Mouse (Mus musculus): ENCODE measurements around the gene Zfp668.

Gene Zfp668

DNA sequence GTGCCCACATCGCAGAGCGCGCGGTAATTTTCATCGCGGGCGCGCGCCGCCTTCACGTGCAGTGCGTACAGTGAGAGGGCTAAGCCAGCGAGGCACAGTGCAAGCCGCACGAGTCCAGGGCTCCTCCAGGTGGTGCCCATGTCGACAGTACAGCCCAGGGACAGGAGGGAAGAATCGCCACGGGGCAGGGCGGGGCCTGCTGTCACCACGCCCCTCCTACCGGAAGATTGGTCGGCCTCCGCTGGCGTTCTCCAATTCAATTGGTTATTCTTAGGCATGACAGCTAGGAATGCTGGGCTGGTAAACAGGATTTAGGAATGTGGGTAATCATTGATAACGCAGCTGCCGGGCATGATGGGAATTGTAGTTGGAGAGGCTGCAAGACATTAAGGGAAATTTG lies 18.8 kb upstream of the Zfp668 start, which contains the start of the genes Gm21974 and Vkorc1:
Gm21974 (minus strand) TSS at position 13 of the 400 bp plus-strand sequence.
Vkorc1 (minus strand) TSS at position 176 of the 400 bp plus-strand sequence.
- DNase-seq (ENCODE audit: extremely low spot score) = peak; percentile 94

DNA sequence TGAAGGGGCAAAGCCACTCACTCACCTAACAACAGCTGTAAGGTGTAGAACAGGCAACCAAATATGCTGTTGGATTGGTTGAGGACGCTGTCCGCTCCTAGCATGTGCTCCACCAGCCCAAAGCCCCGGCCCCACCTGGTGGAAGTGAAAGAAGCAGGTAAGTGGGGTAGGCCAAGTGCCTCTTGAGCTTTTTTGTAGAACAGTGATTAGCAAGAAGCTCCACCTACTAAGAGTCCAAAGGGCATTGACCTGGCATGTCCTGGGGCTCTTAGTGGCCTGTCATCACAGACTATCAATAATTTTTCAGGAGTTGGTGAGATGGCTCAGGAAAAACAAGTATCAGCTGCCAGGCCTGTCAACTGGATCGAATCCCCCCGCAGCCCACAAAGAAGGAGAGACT lies 17.9 kb upstream of the Zfp668 start:
- DNase-seq (ENCODE audit: extremely low spot score) = no peak

DNA sequence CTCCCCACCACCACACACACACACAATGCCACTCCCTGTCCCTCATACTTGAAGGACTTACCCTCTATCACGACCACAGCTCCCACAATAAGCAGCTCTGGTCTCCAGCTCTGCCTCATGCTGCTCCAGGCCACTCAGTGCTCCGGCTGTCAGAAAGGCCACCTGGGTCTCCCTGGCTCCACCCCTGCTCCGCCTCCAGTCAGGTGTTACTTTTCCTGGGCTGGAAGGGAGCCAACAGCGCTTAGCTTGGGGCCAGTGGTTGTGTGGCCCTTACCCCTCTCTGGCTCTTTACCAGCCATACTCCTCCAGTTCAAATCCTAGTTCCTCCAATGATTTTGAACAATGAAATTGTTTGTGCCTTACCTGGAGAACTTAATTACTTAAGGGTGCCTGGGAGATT lies 14.2 kb upstream of the Zfp668 start, which contains the start of gene Prss53:
Prss53 (minus strand) TSS at position 173 of the 400 bp plus-strand sequence.
- DNase-seq (ENCODE audit: extremely low spot score) = no peak

DNA sequence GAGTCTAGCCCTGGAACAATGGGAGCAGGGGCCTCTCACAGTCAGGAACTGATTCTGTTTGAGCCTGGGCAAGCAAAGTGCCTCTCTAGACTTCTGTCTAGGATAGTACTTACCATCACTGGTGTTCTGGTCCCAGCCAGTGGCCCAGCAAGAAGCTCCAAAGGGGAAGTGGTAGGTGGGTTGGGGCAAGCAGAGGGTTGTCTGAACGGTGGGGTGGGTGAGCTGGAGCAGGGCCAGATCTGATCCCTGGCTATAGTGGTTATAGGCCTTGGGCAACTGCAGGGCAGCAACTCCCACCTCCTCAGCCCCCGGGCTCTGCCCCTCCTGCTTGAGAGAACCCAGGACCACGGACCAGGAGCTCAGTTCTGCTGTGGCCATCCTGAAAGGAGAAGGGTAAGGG lies 12.2 kb upstream of the Zfp668 start:
- no peak for DNase-seq (ENCODE audit: extremely low spot score)

DNA sequence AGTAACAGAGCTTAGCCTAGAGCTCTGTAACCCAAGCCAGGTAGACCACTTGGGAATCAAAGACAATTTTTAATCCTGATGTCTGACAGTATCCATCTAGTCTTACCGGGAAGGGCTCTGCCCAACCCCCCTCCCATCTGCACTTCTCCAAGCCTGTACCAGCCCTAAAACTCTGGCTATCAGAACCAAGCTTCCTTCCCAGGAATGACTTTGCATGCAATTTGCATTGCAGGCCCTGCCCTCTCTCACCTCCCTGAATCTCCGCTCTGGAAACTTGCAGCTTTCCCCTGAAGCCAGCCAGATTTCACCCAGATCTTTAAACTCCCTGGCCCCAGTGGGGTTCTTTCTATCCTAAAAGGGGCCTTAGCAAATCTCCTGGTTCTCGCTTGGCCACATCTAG lies 11.2 kb upstream of the Zfp668 start:
- DNase-seq (ENCODE audit: extremely low spot score) = no peak

DNA sequence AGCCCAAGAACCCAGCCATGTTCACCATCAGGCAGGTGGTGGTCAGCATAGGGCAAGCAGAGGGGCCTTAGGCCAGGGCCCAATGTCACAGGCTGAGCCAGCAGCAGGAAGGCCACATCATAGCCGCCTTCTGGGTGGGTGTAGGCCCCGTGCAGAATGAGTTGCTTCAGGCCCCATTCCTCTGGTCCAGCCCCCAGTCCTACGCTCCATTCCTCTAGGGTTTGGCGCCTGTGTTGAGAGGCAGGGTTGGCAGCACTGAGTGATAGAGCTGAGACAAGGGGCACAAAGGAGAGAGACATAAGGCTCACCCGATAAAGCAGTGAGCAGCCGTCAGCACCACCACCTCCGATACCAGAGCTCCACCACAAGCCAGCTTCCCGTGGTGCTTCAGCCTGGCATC lies 10.6 kb upstream of the Zfp668 start:
- no peak for DNase-seq (ENCODE audit: extremely low spot score)

DNA sequence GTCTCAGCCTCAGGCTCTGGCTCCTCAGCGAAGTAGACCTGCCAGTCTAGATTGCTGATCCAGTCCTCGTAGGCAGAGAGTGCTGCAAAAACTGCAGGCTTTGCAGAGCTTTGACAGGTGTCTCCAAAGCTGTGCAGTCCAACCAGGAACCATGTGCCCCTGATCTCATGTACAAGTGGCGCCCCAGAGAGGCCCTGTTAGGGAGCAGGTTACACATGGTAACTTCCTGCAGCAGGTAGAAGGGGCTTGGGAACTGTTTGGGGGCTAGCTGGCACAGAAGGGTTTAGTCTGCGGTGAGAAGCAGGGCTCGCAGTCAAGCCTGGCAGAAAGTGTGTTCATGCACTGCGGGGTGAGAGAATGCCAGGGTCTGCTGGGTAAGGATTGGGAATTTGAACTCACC lies 9.9 kb upstream of the Zfp668 start:
- no peak for DNase-seq (ENCODE audit: extremely low spot score)

DNA sequence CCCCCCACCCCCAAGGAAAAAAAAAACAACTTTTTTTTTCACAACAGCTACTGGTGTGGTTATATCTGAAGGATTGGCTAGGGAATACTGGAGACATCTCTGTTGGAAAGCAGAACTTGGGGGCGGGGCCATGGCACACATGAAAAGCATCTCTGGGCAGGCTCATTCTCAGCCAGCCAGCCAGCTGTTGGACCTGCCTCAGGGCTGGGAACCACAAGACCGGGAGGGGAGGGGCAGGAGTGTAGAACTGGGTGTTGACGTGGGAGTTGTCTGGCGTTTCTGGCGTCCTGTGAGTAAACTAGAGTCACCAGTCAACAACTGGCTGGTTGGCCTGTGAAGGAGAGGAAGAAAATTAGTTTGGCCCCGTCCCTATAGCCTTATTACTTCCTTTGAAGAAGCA lies 9.3 kb upstream of the Zfp668 start:
- DNase-seq (ENCODE audit: extremely low spot score) = no peak

DNA sequence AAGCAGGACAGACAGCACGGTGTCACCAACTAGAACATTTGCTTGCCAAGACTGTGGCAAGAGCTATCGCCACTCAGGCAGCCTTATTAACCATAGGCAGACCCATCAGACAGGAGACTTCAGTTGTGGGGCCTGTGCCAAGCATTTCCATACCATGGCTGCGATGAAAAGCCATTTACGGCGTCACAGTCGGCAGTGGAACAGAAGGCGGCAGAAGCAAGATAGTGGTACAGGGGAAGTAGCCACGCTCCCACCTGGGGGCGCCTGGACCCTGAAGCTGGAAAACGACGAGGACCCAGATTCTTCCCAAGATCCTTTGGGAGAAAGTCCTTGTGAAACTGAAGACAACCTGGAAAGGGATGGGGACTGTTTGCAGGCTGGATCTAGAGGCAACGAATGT lies 3.8 kb upstream of the Zfp668 start:
- no peak for DNase-seq (ENCODE audit: extremely low spot score)

DNA sequence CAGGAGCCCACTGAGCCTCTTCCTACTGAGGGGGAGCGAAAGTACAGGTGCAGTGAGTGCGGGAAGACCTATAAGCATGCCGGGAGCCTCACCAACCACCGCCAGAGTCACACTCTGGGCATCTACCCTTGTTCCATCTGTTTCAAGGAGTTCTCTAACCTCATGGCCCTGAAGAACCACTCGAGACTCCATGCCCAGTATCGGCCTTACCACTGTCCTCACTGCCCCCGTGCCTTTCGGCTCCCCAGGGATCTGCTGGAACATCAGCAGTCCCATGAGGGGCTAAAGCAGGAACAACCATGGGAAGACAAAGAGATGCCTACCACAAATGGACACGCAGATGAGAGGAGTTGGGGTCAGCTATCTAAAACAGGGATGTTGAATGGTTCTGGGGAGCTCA lies 2.7 kb upstream of the Zfp668 start:
- no peak for DNase-seq (ENCODE audit: extremely low spot score)

DNA sequence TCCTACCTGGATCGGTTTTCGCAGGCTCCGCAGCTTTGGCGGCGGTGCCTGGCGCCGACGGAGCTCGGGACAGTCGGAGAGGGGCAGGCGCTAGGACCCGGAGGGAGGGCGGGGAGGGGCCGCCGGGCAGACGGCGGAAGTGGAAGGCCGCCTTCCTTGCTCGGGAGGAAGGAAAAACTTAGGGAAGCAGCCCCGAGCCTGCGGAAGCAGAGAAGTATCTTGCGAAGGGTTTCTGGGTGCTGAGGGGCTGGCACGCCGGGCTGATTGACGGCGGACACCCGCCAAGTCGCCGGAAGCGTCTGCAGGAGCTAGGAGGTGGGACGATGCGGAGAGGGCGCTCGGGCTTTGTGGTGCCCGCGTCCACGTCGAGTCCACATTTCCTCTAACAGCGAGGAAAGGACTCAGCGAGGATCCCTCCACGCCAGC lies 574 bp downstream of the Zfp668 start, which contains the start of gene Zfp646:
Zfp646 (plus strand) TSS at position 181 of the 426 bp plus-strand sequence.
- DNase-seq (ENCODE audit: extremely low spot score) = peak; percentile 92

DNA sequence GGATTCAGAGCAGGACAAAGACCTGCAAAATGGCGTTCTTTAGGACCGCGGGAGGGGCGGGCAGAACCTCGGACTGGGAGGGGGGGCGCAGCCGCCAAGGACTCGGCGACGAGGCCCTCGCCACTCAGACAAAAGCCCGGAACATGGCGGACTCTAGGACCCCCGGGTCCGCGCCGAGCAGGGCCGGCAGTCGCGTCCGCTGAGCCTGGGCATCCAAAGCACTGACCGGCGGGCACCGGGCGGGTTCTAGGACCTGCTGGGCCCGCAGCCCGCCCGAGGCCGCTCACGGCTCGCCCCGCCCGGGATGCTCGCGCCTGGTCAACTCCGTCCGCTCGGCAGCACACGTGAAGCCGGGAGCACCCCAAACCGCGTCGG lies 1.0 kb downstream of the Zfp668 start:
- DNase-seq (ENCODE audit: extremely low spot score) = peak; percentile 94

DNA sequence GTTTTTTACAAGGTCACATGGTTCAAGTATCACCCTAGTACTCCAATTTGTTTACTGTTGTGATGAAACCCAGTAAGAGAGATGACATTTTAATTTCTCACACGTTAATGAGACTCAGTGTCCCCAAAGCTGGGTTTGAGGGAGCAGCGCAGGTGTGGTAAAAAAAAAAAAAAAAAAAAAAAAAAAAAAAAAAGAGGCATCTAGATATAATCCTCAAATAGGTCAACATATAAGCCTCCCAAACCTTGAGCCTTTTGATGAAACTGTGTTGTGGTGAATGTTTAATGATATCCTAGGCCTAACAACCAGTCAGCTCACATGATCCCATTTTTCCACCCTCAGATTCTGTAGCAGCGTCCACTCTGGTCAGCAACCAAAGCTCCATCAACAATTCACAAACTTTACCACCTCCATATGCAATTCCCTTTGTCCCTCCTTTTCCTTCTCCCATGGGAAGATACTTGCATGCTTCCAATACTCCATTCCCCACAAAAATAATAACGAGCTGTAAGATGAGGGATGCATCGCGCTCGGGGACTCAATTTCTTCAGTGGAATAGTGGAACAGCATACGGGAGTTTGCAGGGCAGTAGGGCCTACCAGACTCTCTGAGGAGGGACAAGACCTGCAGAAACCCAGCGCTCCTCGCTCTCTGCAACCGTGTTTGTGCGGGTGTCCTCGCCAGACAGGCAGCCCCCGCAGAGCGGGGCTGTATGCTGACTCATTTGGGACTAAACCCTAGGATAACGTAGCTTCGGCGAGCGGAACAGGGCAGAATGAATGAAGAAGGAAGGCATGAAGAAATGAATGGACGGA lies 1.6 kb downstream of the Zfp668 start:
- no peak for DNase-seq (ENCODE audit: extremely low spot score)

DNA sequence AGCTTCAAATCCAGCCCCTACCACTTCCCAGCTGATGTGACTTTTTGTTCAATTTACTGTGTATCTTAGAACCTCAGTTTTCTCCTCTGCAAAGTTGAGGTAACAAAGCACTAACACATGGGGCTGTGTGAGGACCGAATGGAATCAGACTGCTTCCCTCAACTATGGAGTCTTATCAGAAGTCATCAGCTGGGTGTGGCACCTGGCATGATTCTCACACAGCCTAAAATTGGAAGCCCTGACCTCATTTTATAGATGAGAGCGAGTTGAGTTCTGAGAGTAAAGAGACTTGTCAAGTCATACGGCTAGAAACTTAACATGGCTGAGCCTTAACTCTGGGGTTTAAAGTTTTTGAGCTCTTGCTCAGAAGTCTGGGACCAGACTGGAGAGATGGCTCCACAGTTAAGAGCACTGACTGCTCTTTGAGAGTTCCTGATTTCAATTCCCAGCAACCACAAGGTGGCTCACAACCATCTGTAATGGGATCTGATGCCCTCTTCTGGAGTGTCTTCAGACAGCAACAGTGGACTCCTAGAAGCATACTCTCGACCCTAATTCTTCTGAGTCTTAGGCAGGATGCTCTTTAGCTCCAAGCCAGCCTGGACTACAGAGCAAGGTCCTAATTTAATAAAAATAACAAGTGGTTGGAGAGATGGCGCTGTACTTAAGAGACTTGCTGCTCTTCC lies 6.3 kb downstream of the Zfp668 start:
- no peak for DNase-seq (ENCODE audit: extremely low spot score)

DNA sequence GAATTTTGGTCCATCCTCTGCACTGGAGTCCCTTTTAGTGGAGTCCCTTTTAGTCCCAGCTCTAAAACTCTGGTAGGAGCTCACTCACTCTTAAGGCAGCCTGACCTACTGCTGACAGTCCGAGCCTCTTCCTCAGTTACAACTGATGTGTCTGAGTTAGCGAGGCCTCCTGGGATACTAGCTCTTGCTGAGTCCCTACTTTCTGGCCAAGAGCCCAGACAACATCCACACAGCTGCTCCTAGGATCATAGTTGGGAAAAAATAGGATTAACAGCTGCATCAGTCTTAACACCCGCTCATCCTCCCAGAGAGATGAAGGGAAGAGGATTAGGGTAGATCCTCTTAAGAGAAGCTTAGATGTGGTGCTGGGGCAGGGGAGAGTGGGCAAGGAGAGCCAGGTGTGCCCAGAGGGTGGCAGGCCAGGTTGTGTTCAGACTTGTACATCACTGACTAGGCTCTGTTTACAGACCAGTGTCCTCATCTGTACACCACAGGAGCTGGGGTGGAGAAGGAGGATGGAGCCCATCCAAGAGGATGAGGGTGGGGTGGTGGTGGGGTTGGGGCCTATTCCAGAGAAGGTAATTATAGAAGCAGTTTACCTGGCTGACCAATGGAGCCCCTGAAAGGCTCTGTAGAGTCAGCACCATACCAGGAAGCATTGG lies 7.3 kb downstream of the Zfp668 start:
- DNase-seq (ENCODE audit: extremely low spot score) = no peak

DNA sequence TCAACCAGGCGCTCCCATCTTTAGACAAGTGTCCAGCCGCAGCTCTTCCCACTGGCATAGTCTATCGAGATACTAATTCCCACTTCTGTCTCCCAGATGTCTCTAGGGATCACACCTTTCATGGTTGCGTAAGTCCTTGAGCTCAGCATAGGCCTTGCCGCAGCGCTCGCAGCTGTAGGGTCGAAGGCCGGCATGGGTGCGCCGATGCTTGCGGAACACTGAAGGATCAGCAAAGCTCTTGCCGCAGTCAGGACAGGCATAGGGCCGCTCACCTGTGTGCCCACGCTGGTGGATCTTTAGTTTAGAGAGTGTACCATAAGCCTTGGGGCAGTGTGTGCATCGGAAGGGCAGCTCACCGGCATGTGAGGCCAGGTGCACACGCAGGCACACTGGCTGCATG lies 9.0 kb downstream of the Zfp668 start:
- no peak for DNase-seq (ENCODE audit: extremely low spot score)

DNA sequence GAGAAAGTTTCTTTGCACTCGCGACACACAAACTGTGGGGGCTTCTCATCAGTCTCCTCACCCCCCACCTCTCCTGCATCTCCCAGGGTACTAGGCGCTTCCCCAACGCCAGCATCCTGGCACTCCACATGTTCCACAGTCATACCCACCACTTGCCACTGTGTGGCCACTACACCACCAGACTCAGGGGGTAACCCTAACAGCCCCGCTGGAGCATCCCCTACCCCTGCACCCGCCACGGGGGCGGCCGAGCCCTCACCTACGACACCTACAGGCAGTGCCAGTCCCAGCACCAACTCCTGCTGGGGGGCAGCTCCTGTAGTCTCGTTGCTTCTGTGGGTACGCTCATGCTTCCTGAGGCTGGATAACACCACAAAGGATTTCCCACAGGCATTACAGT lies 10.2 kb downstream of the Zfp668 start:
- no peak for DNase-seq (ENCODE audit: extremely low spot score)

DNA sequence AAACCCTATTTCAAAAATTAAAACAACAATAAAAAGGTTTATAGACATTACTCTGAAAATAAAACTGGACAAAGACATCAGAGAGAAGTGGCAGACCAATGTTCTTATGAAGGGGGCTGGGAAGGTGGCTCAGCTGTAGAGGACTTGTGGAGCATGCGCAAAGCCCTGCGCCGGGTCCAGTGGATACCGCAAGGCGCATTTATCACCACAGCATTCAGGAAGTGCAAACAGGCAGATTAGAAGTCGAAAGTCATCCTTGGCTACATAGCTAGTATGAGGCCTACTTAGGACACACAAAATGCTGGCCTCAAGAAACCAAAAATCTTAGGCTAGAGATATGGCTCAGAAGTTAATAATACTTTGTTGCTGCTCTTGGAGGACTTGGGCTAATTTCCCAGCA lies 18.4 kb downstream of the Zfp668 start:
- no peak for DNase-seq (ENCODE audit: extremely low spot score)

DNA sequence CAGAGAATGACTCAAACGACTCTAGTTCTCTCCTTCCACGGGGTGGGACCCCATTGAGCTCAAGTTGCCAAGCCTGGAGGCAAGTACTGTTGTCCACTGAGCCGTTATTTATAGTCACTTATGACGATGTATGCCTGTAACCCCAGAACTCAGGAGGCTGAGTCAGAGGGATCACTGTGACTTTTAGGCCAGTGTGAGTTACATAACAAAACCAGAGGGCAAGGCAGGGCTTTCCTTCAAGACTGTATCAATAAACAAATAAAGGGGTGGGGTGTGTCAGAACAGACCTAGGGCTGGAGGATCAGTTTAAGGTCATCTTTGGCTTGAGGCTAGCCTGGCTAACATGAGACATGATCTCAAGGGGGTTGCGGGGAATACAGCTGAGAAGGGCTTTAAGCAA lies 25.7 kb downstream of the Zfp668 start:
- DNase-seq (ENCODE audit: extremely low spot score) = no peak

DNA sequence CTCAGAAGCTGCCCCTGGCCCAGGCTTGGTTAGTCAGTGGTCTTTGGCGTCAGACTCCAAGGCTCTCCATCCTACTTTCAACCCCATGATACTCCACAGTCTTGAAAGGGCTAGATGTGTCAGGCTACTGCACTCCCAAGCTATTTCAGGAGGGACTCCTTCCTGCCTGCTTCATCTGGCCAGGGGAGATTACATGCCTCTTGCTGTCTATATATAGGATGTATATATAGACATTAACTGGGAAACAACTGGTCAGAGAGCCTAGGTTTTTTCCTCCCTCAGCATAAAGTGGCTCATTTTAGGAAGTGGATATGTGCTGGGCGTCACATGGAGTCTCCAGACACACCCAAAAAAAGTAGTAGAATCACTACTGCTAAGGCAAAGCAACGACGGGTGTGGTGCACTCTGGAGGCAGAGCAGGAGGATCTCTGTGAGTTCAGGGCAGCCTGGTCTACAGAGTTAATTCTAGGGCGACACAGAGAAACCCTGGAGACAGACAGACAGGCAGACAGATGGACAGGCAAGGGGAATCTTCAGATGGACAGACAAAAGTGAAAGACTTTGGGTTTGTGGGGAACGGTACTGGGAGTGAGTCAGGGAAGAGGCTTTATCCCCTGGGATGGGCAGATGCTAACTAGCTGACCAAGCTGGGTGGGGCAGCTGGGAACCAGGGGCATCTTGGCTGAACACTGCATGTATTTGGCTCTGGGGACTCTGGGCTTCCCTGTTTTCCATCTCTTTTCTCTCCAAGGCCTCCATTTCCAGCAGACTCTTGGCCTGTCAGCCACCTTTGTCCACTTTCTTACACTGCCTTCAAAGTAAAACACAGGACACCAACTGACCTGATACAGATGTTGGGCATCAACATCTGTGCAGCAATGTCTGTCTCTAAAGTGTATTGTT lies 26.4 kb downstream of the Zfp668 start:
- no peak for DNase-seq (ENCODE audit: extremely low spot score)

DNA sequence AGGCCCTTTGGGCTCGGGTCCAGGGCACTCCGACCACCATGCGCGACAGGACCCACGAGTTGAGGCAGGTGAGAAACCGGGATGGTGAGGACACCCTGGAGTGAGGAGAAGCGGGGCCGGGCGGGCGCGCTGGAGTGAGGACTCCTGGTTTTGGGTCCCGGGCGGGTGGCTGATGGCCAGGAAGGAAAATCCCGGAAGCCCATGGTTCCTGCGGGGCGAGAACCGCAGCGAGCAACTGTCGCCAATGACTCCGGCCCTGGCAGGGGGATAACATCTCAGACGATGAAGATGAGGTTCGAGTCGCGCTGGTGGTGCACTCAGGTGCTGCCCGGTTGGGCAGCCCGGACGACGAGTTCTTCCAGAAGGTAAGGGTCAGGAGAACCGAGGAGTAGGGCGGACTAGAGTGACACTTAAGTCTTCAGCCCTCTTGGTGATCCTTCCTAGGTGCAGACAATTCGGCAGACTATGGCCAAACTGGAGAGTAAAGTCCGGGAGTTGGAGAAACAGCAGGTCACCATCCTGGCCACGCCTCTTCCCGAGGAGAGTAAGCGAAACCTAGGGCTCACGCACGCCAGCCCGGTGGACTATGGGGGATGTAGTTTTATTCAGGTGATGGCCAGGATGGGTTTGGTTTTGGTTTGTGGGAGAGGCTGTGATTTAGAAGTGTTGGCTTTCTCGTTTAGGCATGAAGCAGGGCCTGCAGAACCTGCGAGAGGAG lies 34.5 kb downstream of the Zfp668 start:
- DNase-seq (ENCODE audit: extremely low spot score) = peak; percentile 72

Data from embryo, embryonic 9.5 days (tissue).